Comparison of ENCODE assay signal across 26 mouse cellular contexts in genomic region chr7:127611011-127611410, GRCm38 (mm10). TPM values are rescaled to one million over a fixed set of nuclear protein-coding genes. Genes with fewer than 3 reads are reported as not detected.
A peak's percentile ranks its signal among the peaks of the same experiment; 100 is the strongest.
DNase-seq lines count a peak whose midpoint lies in the region; ATAC-seq and TF ChIP-seq lines count a peak whose summit lies in the region.
"Had no signal": no experiment of that assay in that cellular context is flagged by ENCODE, and none has a peak within 500 bp of the region (broad histone marks: within the 10 kb centered on the region; RNA-seq: fewer than 3 reads in every experiment).

No protein-coding gene starts in this region.

- no peak for TF ChIP-seq CTCF in testis, adult 2 months (IDR thresholded peaks at IDR 0.05; ENCODE audit: control insufficient read depth, insufficient read depth, insufficient replicate concordance, low read depth, low read length)

- peak; percentile 44 for DNase-seq in forebrain, embryonic 11.5 days (ENCODE audit: low spot score)
- no peak for DNase-seq in forebrain, embryonic 14.5 days (ENCODE audit: low spot score)
- DNase-seq in testis, postnatal 14 days (ENCODE audit: low spot score) = no peak
- peak; percentile 52 for DNase-seq in R1 (ENCODE audit: low read depth, low spot score)
- DNase-seq in kidney, postnatal 14 days = no peak
- DNase-seq: adrenal gland, adult 8-10 months; adrenal gland, postnatal 25 days; B cell, adult 2 months; cerebellum, adult 11-12 months; cerebellum, adult 8-10 months; cerebellum, postnatal 36 days; embryo, embryonic 11 days; gastrocnemius, postnatal 25 days; heart, adult 2 months had no signal

- no peak overlapping the region for H3K27ac ChIP-seq in forebrain, embryonic 11.5 days (ENCODE audit: low read depth, low read length)
- H3K27ac ChIP-seq in forebrain, embryonic 14.5 days (ENCODE audit: low read depth, low read length) = no peak overlapping the region
- no peak overlapping the region for H3K27ac ChIP-seq in testis, adult 2 months (ENCODE audit: control insufficient read depth, insufficient read depth, low read depth, low read length)
- H3K27ac ChIP-seq in kidney, embryonic 16.5 days (ENCODE audit: low read length) = no peak overlapping the region
- H3K27ac ChIP-seq: embryonic facial prominence, embryonic 15.5 days; forebrain, embryonic 12.5 days; heart, adult 2 months; hindbrain, embryonic 12.5 days; hindbrain, embryonic 15.5 days had no signal

- no peaks in the 10 kb centered on the region for H3K9me3 ChIP-seq in forebrain, embryonic 11.5 days (ENCODE audit: control insufficient read depth, low read length)
- no peaks in the 10 kb centered on the region for H3K9me3 ChIP-seq in forebrain, embryonic 14.5 days (replicated peaks; ENCODE audit: control insufficient read depth, low read length)
- peaks cover 7% of the 10 kb centered on the region; the same call in 1 of the 2 replicates for H3K9me3 ChIP-seq in kidney, embryonic 16.5 days (ENCODE audit: low read length)
- H3K9me3 ChIP-seq: embryonic facial prominence, embryonic 15.5 days; forebrain, embryonic 12.5 days; hindbrain, embryonic 12.5 days; hindbrain, embryonic 15.5 days had no signal

- no peak overlapping the region for H3K9ac ChIP-seq in forebrain, embryonic 11.5 days (ENCODE audit: low read length)
- no peak overlapping the region for H3K9ac ChIP-seq in forebrain, embryonic 14.5 days (ENCODE audit: low read length)
- H3K9ac ChIP-seq in kidney, embryonic 16.5 days (replicated peaks; ENCODE audit: low read length) = no peak overlapping the region
- H3K9ac ChIP-seq: embryonic facial prominence, embryonic 15.5 days; forebrain, embryonic 12.5 days; hindbrain, embryonic 12.5 days; hindbrain, embryonic 15.5 days had no signal

- ATAC-seq in forebrain, embryonic 11.5 days (replicated peaks; ENCODE audit: low FRiP score) = no peak
- ATAC-seq in forebrain, embryonic 14.5 days = no peak
- no peak for ATAC-seq in kidney, embryonic 16.5 days (ENCODE audit: low FRiP score, low TSS enrichment)
- ATAC-seq: activated CD4-positive, CD25-positive, alpha-beta regulatory T cell, adult 4 months; forebrain, embryonic 16.5 days; intestine, postnatal 0 days; Patski had no signal

- H3K4me3 ChIP-seq in forebrain, embryonic 11.5 days (ENCODE audit: low read depth, low read length) = no peak overlapping the region
- H3K4me3 ChIP-seq in forebrain, embryonic 14.5 days (ENCODE audit: low read depth, low read length) = no peak overlapping the region
- peak overlapping the region; percentile 3; the same call in 1 of the 2 replicates for H3K4me3 ChIP-seq in testis, adult 2 months (ENCODE audit: control insufficient read depth, low read depth, low read length)
- H3K4me3 ChIP-seq in kidney, embryonic 16.5 days (ENCODE audit: low read length) = no peak overlapping the region
- H3K4me3 ChIP-seq: embryonic facial prominence, embryonic 15.5 days; forebrain, embryonic 12.5 days; heart, adult 2 months; hindbrain, embryonic 12.5 days; hindbrain, embryonic 15.5 days had no signal

- peaks cover 11% of the 10 kb centered on the region; the same call in 1 of the 2 replicates for H3K4me1 ChIP-seq in forebrain, embryonic 11.5 days (replicated peaks; ENCODE audit: control insufficient read depth, insufficient read depth, low read length)
- H3K4me1 ChIP-seq in forebrain, embryonic 14.5 days (ENCODE audit: control insufficient read depth, insufficient read depth, low read length) = peaks cover 9% of the 10 kb centered on the region
- H3K4me1 ChIP-seq in testis, adult 2 months (ENCODE audit: control insufficient read depth, insufficient read depth, low read length) = peaks cover 29% of the 10 kb centered on the region
- H3K4me1 ChIP-seq in kidney, embryonic 16.5 days (ENCODE audit: insufficient read depth, low read length) = peaks cover 13% of the 10 kb centered on the region

- no peak for TF ChIP-seq POLR2A in testis, adult 2 months (IDR thresholded peaks at IDR 0.05; ENCODE audit: control insufficient read depth, low read depth, low read length)

- peaks cover 28% of the 10 kb centered on the region for H3K36me3 ChIP-seq in forebrain, embryonic 11.5 days (ENCODE audit: control insufficient read depth, insufficient read depth, low read length)
- H3K36me3 ChIP-seq in forebrain, embryonic 14.5 days (ENCODE audit: control insufficient read depth, insufficient read depth, low read length) = peaks cover 64% of the 10 kb centered on the region
- H3K36me3 ChIP-seq in testis, adult 2 months (ENCODE audit: control insufficient read depth, insufficient read depth, low read length) = no peaks in the 10 kb centered on the region
- peaks cover 47% of the 10 kb centered on the region for H3K36me3 ChIP-seq in kidney, embryonic 16.5 days (ENCODE audit: insufficient read depth, low read length)

- no peaks in the 10 kb centered on the region for H3K27me3 ChIP-seq in forebrain, embryonic 11.5 days (ENCODE audit: control insufficient read depth, insufficient read depth, low read length)
- no peaks in the 10 kb centered on the region for H3K27me3 ChIP-seq in forebrain, embryonic 14.5 days (replicated peaks; ENCODE audit: control insufficient read depth, insufficient read depth, low read length)
- H3K27me3 ChIP-seq in testis, adult 2 months (ENCODE audit: control insufficient read depth, insufficient read depth, low read length) = no peaks in the 10 kb centered on the region
- H3K27me3 ChIP-seq in kidney, embryonic 16.5 days (ENCODE audit: insufficient read depth, low read length) = no peaks in the 10 kb centered on the region
- H3K27me3 ChIP-seq: embryonic facial prominence, embryonic 15.5 days; forebrain, embryonic 12.5 days; hindbrain, embryonic 12.5 days; hindbrain, embryonic 15.5 days; Patski had no signal

- H3K4me2 ChIP-seq in forebrain, embryonic 11.5 days (ENCODE audit: low read depth, low read length, severe bottlenecking) = no peak overlapping the region
- H3K4me2 ChIP-seq in forebrain, embryonic 14.5 days (ENCODE audit: low read length) = no peak overlapping the region
- H3K4me2 ChIP-seq in kidney, embryonic 16.5 days (replicated peaks; ENCODE audit: low read depth, low read length) = no peak overlapping the region
- H3K4me2 ChIP-seq: embryonic facial prominence, embryonic 15.5 days; forebrain, embryonic 12.5 days; heart, embryonic 11.5 days; hindbrain, embryonic 12.5 days; hindbrain, embryonic 15.5 days had no signal

- 95% methylated on average over 29 of the region's 29 CpGs for WGBS in forebrain, embryonic 11.5 days
- WGBS in forebrain, embryonic 14.5 days = 98% methylated on average over 29 of the region's 29 CpGs
- 95% methylated on average over 29 of the region's 29 CpGs for WGBS in kidney, embryonic 16.5 days

RNA-seq across cellular contexts. Expression of gene Zfp629, which starts 4.6 kb away (rescaled TPM):
- 33.4 and 36.6 TPM in 2 replicates for polyA plus RNA-seq in forebrain, embryonic 11.5 days (2014; fragmentation: Nextera tagmentation; extraction: Ambion mirVana)
- 20.8 and 24.2 TPM in 2 replicates for polyA plus RNA-seq in forebrain, embryonic 14.5 days (2014; fragmentation: Nextera tagmentation; extraction: Ambion mirVana)
- polyA plus RNA-seq in testis, adult 2 months (2012; rRNA removed) = 10.4 and 14.9 TPM in 2 replicates
- 19.8 and 22.1 TPM in 2 replicates for polyA plus RNA-seq in kidney, embryonic 16.5 days (2015; fragmentation: Nextera tagmentation; extraction: Ambion mirVana)

RNA-seq across cellular contexts. Expression of gene Rnf40, which starts 22.4 kb away (rescaled TPM):
- polyA plus RNA-seq in forebrain, embryonic 11.5 days (2014; fragmentation: Nextera tagmentation; extraction: Ambion mirVana) = 59.1 and 66.3 TPM in 2 replicates
- polyA plus RNA-seq in forebrain, embryonic 14.5 days (2014; fragmentation: Nextera tagmentation; extraction: Ambion mirVana) = 26.2 and 39.6 TPM in 2 replicates
- 56.5 and 63.5 TPM in 2 replicates for polyA plus RNA-seq in testis, adult 2 months (2012; rRNA removed)
- 50.6 and 51.4 TPM in 2 replicates for polyA plus RNA-seq in kidney, embryonic 16.5 days (2015; fragmentation: Nextera tagmentation; extraction: Ambion mirVana)

RNA-seq across cellular contexts. Expression of gene Ccdc189, which starts 22.6 kb away (rescaled TPM):
- polyA plus RNA-seq in forebrain, embryonic 11.5 days (2014; fragmentation: Nextera tagmentation; extraction: Ambion mirVana) = 13.5 and 17.7 TPM in 2 replicates
- polyA plus RNA-seq in forebrain, embryonic 14.5 days (2014; fragmentation: Nextera tagmentation; extraction: Ambion mirVana) = 12.5 and 12.8 TPM in 2 replicates
- 200 and 220 TPM in 2 replicates for polyA plus RNA-seq in testis, adult 2 months (2012; rRNA removed)
- polyA plus RNA-seq in kidney, embryonic 16.5 days (2015; fragmentation: Nextera tagmentation; extraction: Ambion mirVana) = 16.7 and 17.6 TPM in 2 replicates

RNA-seq across cellular contexts. Expression of gene Phkg2, which starts 37.9 kb away (rescaled TPM):
- 57.9 and 60.5 TPM in 2 replicates for polyA plus RNA-seq in forebrain, embryonic 11.5 days (2014; fragmentation: Nextera tagmentation; extraction: Ambion mirVana)
- polyA plus RNA-seq in forebrain, embryonic 14.5 days (2014; fragmentation: Nextera tagmentation; extraction: Ambion mirVana) = 59.5 and 62.2 TPM in 2 replicates
- 1,776 and 1,820 TPM in 2 replicates for polyA plus RNA-seq in testis, adult 2 months (2012; rRNA removed)
- polyA plus RNA-seq in kidney, embryonic 16.5 days (2015; fragmentation: Nextera tagmentation; extraction: Ambion mirVana) = 40.7 and 46.7 TPM in 2 replicates

RNA-seq across cellular contexts. Expression of gene Tmem265, which starts 49.8 kb away (rescaled TPM):
- polyA plus RNA-seq in forebrain, embryonic 11.5 days (2014; fragmentation: Nextera tagmentation; extraction: Ambion mirVana) = 10.2 and 13.0 TPM in 2 replicates
- 4.1 and 4.7 TPM in 2 replicates for polyA plus RNA-seq in forebrain, embryonic 14.5 days (2014; fragmentation: Nextera tagmentation; extraction: Ambion mirVana)
- 4.3 and 4.5 TPM in 2 replicates for polyA plus RNA-seq in testis, adult 2 months (2012; rRNA removed)
- polyA plus RNA-seq in kidney, embryonic 16.5 days (2015; fragmentation: Nextera tagmentation; extraction: Ambion mirVana) = 10.5 and 10.6 TPM in 2 replicates
- polyA plus RNA-seq: cortical plate, adult 2 months; heart, adult 2 months; Patski had no signal

Comparison
In these comparisons a context has a peak if more than half of its experiments do, and no peak if none do; other contexts are left out.
1. DNase-seq: peak in forebrain, embryonic 11.5 days (single experiment) and R1 (single experiment); none in forebrain, embryonic 14.5 days (single experiment), testis, postnatal 14 days (single experiment) and kidney, postnatal 14 days (single experiment).
2. RNA of gene Ccdc189, which starts 22.6 kb away (polyA plus RNA-seq): 200 to 220 TPM in testis, adult 2 months; 16.7 to 17.6 TPM in kidney, embryonic 16.5 days, 13.5 to 17.7 TPM in forebrain, embryonic 11.5 days and 12.5 to 12.8 TPM in forebrain, embryonic 14.5 days; every median in the first group is over 10 times any median in the second.